Comparison of ENCODE assay signal across 9 mouse cellular contexts in the genomic region with DNA sequence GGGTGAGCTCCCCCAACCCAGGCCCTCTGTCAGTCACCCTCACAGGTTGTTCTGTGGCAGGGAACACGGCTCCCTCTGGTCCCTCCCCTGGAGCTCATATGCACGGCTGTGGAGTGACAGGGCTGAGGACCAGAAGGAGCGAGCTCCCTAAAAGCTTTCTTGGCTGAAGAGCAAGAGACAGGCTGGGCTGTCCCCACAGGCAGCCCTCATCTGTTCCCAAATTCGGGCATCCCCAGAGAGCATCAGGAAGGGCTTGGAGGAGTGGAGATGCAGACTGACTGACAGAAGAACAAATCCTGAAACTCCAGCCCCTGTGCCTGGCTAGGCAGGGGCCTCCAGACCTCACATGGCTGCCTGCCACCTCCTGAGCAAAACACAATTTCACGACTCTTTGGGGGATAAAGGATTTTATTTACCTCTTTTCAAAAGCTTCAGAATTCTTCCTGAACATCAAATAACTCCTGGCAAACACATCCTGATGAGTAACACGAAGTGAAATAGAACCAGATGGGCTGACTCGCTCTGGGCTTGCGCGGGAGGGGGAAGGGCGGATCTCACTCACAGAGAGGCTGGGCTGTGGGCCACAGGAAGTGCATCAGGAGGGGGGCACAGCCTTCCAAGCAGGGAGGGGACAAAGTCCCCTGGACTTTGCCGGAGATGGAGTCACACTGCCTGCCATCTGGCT.
DNase-seq lines count a peak whose midpoint lies in the region; ATAC-seq and TF ChIP-seq lines count a peak whose summit lies in the region.
"Had no signal": no experiment of that assay in that cellular context is flagged by ENCODE, and none has a peak within 500 bp of the region (broad histone marks: within the 10 kb centered on the region; RNA-seq: fewer than 3 reads in every experiment).

No protein-coding gene starts in this region.

- ATAC-seq in hindbrain, embryonic 13.5 days (ENCODE audit: low FRiP score) = peak; percentile 87

- peak overlapping the region; percentile 25 for H3K4me2 ChIP-seq in hindbrain, embryonic 13.5 days

- no peak overlapping the region for H3K4me3 ChIP-seq in hindbrain, embryonic 13.5 days
- H3K4me3 ChIP-seq in lung, adult 2 months (replicated peaks; ENCODE audit: extremely low read depth, low read depth, low read length) = no peak overlapping the region

- H3K36me3 ChIP-seq in hindbrain, embryonic 13.5 days = no peaks in the 10 kb centered on the region

- no peaks in the 10 kb centered on the region for H3K27me3 ChIP-seq in hindbrain, embryonic 13.5 days

- H3K9ac ChIP-seq in hindbrain, embryonic 13.5 days = peak overlapping the region; percentile 46; the same call in 1 of the 2 replicates

- H3K27ac ChIP-seq in hindbrain, embryonic 13.5 days = peak overlapping the region; percentile 84

- peak; percentile 46; the same call in 1 of the 2 replicates for TF ChIP-seq POLR2A in lung, adult 2 months (IDR thresholded peaks at IDR 0.05; ENCODE audit: borderline replicate concordance, extremely low read depth, low read depth, low read length)

- no peaks in the 10 kb centered on the region for H3K9me3 ChIP-seq in hindbrain, embryonic 13.5 days
- H3K9me3 ChIP-seq: megakaryocyte, embryonic 14.5 days had no signal

- DNase-seq in MN1 (ENCODE audit: low spot score) = peak; percentile 92
- peak; percentile 90 to 93 for DNase-seq in cerebellum, postnatal 36 days
- DNase-seq in frontal cortex, postnatal 36 days (ENCODE audit: low spot score in 2 of 2) = peak; percentile 88 to 89
- peak; percentile 85 to 89 for DNase-seq in layer of hippocampus, postnatal 10 days (ENCODE audit: low spot score in 2 of 2)
- peak; percentile 55 for DNase-seq in lung, adult 2 months
- DNase-seq in ovary, postnatal 36 days (ENCODE audit: low spot score) = peak; percentile 66
- peak; percentile 89 for DNase-seq in urinary bladder, postnatal 14 days (ENCODE audit: low spot score)

- 8% methylated on average over 11 of the region's 11 CpGs for WGBS in hindbrain, embryonic 13.5 days
- 13% methylated on average over 11 of the region's 11 CpGs for WGBS in lung, adult 2 months

- H3K4me1 ChIP-seq in hindbrain, embryonic 13.5 days (replicated peaks) = peaks cover 51% of the 10 kb centered on the region
- H3K4me1 ChIP-seq in lung, adult 2 months (ENCODE audit: control insufficient read depth, insufficient read depth, low read length) = peaks cover 4% of the 10 kb centered on the region

- TF ChIP-seq CTCF in lung, adult 2 months (IDR thresholded peaks at IDR 0.05; ENCODE audit: insufficient read depth, low read length) = no peak
